Mouse (Mus musculus): ENCODE data around the gene Suclg2. TPM values are rescaled to one million over a fixed set of nuclear protein-coding genes. Genes with fewer than 3 reads are reported as not detected.

Gene Suclg2
- total RNA-seq, 1 experiment = 42.9 TPM

GRCm38 (mm10) chr6:95511689-95512088 is 206.9 kb downstream of the Suclg2 start:
- Histone ChIP-seq H3K4me3 (ENCODE audit: insufficient read depth in 1 of 2, low read depth in 1 of 2, low read length in 2 of 2, poor library complexity in 1 of 2, severe bottlenecking in 1 of 2) (no peak overlapping the region), H3K36me3 (ENCODE audit: control insufficient read depth, insufficient read depth, low read length, poor library complexity, severe bottlenecking) (no peaks in the 10 kb centered on the region), H3K4me1 (ENCODE audit: control insufficient read depth in 2 of 2, insufficient read depth in 2 of 2, low read length in 2 of 2, poor library complexity in 1 of 2) (no peaks in the 10 kb centered on the region), H3K9ac (ENCODE audit: insufficient read depth, low read depth, low read length, poor library complexity, severe bottlenecking) (no peak overlapping the region), H3K27ac (ENCODE audit: insufficient read depth, low read depth, low read length, poor library complexity, severe bottlenecking) (no peak overlapping the region), H3K9me3 (ENCODE audit: control insufficient read depth, insufficient read depth, low read depth, low read length) (no peaks in the 10 kb centered on the region)
- no peak for DNase-seq (ENCODE audit: low read depth, low spot score)
- in situ Hi-C loops (cut with MboI; ENCODE audit: low sequenced_read_pairs in 2 of 2, unreplicated experiment in 2 of 2) = no loop called here
- no peak for TF ChIP-seq ZNF384 (IDR thresholded peaks at IDR 0.05; ENCODE audit: low read depth, low read length)
- no peak for TF ChIP-seq MAFK (IDR thresholded peaks at IDR 0.05; ENCODE audit: insufficient read depth, low read depth, low read length)
- no peak for TF ChIP-seq ZC3H11A (IDR thresholded peaks at IDR 0.05; ENCODE audit: borderline replicate concordance, low read depth, low read length)
- no peak for TF ChIP-seq HCFC1 (IDR thresholded peaks at IDR 0.05; ENCODE audit: borderline replicate concordance, insufficient read depth, low read length)

DNA sequence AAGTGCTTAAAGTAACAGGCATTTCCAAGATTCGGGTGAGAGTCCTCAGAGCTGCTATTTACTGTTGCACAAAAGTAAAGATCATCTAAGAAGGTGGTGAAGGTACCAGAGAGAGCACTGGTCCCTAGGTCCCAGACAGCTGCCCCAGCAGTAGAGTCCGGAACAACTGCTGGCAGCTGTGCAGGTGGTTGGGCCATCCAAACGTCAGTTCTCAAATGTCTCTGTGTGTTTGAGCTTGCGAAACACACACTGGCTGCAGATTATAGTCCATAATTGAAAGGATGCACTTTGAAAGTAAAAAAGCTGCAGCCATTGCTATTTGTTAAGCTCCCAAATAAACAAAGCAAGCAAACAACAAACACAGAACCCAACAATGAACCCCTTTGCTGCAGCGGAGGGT is 217.8 kb downstream of the Suclg2 start:
- no peaks in the 10 kb centered on the region for H3K9me3 ChIP-seq (ENCODE audit: control insufficient read depth, insufficient read depth, low read depth, low read length)
- no peak for DNase-seq (ENCODE audit: low read depth, low spot score)
- H3K4me1 ChIP-seq (ENCODE audit: control insufficient read depth in 2 of 2, insufficient read depth in 2 of 2, low read length in 2 of 2, poor library complexity in 1 of 2) = no peaks in the 10 kb centered on the region
- H3K36me3 ChIP-seq (ENCODE audit: control insufficient read depth, insufficient read depth, low read length, poor library complexity, severe bottlenecking) = no peaks in the 10 kb centered on the region
- H3K9ac ChIP-seq (ENCODE audit: insufficient read depth, low read depth, low read length, poor library complexity, severe bottlenecking) = no peak overlapping the region
- in situ Hi-C loops (cut with MboI; ENCODE audit: low sequenced_read_pairs in 2 of 2, unreplicated experiment in 2 of 2) = no loop called here
- no peak overlapping the region for H3K4me3 ChIP-seq (ENCODE audit: insufficient read depth in 1 of 2, low read depth in 1 of 2, low read length in 2 of 2, poor library complexity in 1 of 2, severe bottlenecking in 1 of 2)
- TF ChIP-seq MAFK (IDR thresholded peaks at IDR 0.05; ENCODE audit: insufficient read depth, low read depth, low read length) (no peak), ZC3H11A (IDR thresholded peaks at IDR 0.05; ENCODE audit: borderline replicate concordance, low read depth, low read length) (no peak), CHD2 (IDR thresholded peaks at IDR 0.05; ENCODE audit: low read depth, low read length) (no peak), HCFC1 (IDR thresholded peaks at IDR 0.05; ENCODE audit: borderline replicate concordance, insufficient read depth, low read length) (no peak), ZNF384 (IDR thresholded peaks at IDR 0.05; ENCODE audit: low read depth, low read length) (no peak)
- H3K27ac ChIP-seq (ENCODE audit: insufficient read depth, low read depth, low read length, poor library complexity, severe bottlenecking) = no peak overlapping the region

GRCm38 (mm10) chr6:95499639-95500038 is 219.0 kb downstream of the Suclg2 start:
- H3K4me3 ChIP-seq (ENCODE audit: insufficient read depth in 1 of 2, low read depth in 1 of 2, low read length in 2 of 2, poor library complexity in 1 of 2, severe bottlenecking in 1 of 2) = no peak overlapping the region
- no peaks in the 10 kb centered on the region for H3K4me1 ChIP-seq (ENCODE audit: control insufficient read depth in 2 of 2, insufficient read depth in 2 of 2, low read length in 2 of 2, poor library complexity in 1 of 2)
- H3K36me3 ChIP-seq (ENCODE audit: control insufficient read depth, insufficient read depth, low read length, poor library complexity, severe bottlenecking) = no peaks in the 10 kb centered on the region; the same call in 1 of the 2 replicates
- in situ Hi-C loops (cut with MboI; ENCODE audit: low sequenced_read_pairs in 2 of 2, unreplicated experiment in 2 of 2) = no loop called here
- DNase-seq (ENCODE audit: low read depth, low spot score) = no peak
- TF ChIP-seq ZC3H11A (IDR thresholded peaks at IDR 0.05; ENCODE audit: borderline replicate concordance, low read depth, low read length) (no peak), MAFK (IDR thresholded peaks at IDR 0.05; ENCODE audit: insufficient read depth, low read depth, low read length) (no peak), HCFC1 (IDR thresholded peaks at IDR 0.05; ENCODE audit: borderline replicate concordance, insufficient read depth, low read length) (no peak), ZNF384 (IDR thresholded peaks at IDR 0.05; ENCODE audit: low read depth, low read length) (no peak), CHD2 (IDR thresholded peaks at IDR 0.05; ENCODE audit: low read depth, low read length) (no peak)
- H3K9me3 ChIP-seq (ENCODE audit: control insufficient read depth, insufficient read depth, low read depth, low read length) = no peaks in the 10 kb centered on the region
- no peak overlapping the region for H3K9ac ChIP-seq (ENCODE audit: insufficient read depth, low read depth, low read length, poor library complexity, severe bottlenecking)
- no peak overlapping the region for H3K27ac ChIP-seq (ENCODE audit: insufficient read depth, low read depth, low read length, poor library complexity, severe bottlenecking)

DNA sequence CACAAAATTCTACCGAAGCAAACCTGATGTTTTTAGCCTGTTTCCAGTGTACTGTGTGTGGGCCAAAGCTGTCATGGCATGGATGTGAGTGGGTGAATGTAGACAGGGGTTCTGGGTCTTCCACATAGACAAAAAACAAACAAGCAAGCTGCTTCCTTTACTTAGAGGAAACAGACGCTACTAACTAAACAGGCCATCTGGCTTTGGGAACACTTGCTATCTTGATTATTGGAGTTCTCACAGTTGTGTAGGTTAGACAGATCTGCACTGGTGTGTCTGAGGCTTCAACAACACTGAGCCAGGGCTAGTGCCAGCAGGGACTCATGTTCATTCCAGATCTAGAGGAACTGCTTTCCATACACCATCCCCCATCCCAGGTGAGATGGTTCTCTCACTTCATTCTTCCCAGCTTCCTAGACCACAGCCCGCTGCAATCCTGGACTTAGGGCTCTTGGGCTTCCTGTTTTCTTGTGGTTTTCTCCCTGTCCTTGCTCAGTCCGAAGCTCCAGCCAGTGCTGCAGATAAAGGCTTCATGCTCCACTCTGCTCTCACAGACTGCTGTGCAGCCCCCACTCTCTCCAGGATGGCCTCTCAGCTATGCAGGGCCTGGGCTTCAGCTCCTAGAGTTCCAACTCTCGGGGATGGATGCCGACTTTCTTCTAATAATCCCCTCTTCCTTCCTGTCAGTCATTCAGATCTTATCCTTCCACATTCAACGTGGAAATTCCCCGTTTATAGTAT is 226.2 kb downstream of the Suclg2 start:
- H3K4me1 ChIP-seq (ENCODE audit: control insufficient read depth in 2 of 2, insufficient read depth in 2 of 2, low read length in 2 of 2, poor library complexity in 1 of 2) = peaks cover 0 to 6% of the 10 kb centered on the region in 2 experiments; a peak in 1 of 4 replicates
- H3K36me3 ChIP-seq (ENCODE audit: control insufficient read depth, insufficient read depth, low read length, poor library complexity, severe bottlenecking) = no peaks in the 10 kb centered on the region; the same call in 1 of the 2 replicates
- H3K9me3 ChIP-seq (ENCODE audit: control insufficient read depth, insufficient read depth, low read depth, low read length) = no peaks in the 10 kb centered on the region
- no peak overlapping the region for H3K4me3 ChIP-seq (ENCODE audit: insufficient read depth in 1 of 2, low read depth in 1 of 2, low read length in 2 of 2, poor library complexity in 1 of 2, severe bottlenecking in 1 of 2)
- TF ChIP-seq HCFC1 (IDR thresholded peaks at IDR 0.05; ENCODE audit: borderline replicate concordance, insufficient read depth, low read length) = no peak
- no peak for TF ChIP-seq ZNF384 (IDR thresholded peaks at IDR 0.05; ENCODE audit: low read depth, low read length)
- TF ChIP-seq MAFK (IDR thresholded peaks at IDR 0.05; ENCODE audit: insufficient read depth, low read depth, low read length) = no peak
- TF ChIP-seq ZC3H11A (IDR thresholded peaks at IDR 0.05; ENCODE audit: borderline replicate concordance, low read depth, low read length) = no peak
- no peak for TF ChIP-seq CHD2 (IDR thresholded peaks at IDR 0.05; ENCODE audit: low read depth, low read length)
- no peak for DNase-seq (ENCODE audit: low read depth, low spot score)
- H3K9ac ChIP-seq (ENCODE audit: insufficient read depth, low read depth, low read length, poor library complexity, severe bottlenecking) = no peak overlapping the region
- no peak overlapping the region for H3K27ac ChIP-seq (ENCODE audit: insufficient read depth, low read depth, low read length, poor library complexity, severe bottlenecking)
- in situ Hi-C loops (cut with MboI; ENCODE audit: low sequenced_read_pairs in 2 of 2, unreplicated experiment in 2 of 2) = no loop called here

Data from ES-E14 (cell line).